Comparison of ENCODE assay signal across 10 mouse cellular contexts in the genomic region with DNA sequence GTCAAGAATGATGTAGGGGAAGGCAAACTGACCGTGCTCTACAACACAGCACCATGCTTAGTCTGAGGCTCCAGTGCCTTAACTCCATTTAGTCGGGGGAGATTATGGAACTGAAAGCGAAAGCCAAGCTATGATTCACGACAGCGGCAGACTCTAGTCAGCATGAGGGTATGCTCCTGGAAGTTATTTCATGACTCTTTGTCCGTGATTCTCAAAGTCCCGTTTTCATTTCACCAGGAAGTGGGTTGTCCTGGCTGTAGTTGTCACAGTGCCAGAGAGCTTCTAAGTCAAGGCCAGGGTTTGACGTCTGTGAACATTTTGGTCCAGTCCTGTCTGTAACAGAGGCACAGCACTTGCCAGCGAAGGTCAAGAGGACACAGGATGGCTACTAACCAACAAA. TPM values are rescaled to one million over a fixed set of nuclear protein-coding genes. Genes with fewer than 3 reads are reported as not detected.
DNase-seq lines count a peak whose midpoint lies in the region; ATAC-seq lines count a peak whose summit lies in the region.
"Had no signal": no experiment of that assay in that cellular context is flagged by ENCODE, and none has a peak within 500 bp of the region (broad histone marks: within the 10 kb centered on the region; RNA-seq: fewer than 3 reads in every experiment).

No protein-coding gene starts in this region.

- no peaks in the 10 kb centered on the region for H3K27me3 ChIP-seq in liver, embryonic 16.5 days (ENCODE audit: control insufficient read depth, insufficient read depth, low read depth, low read length)
- H3K27me3 ChIP-seq in embryonic facial prominence, embryonic 10.5 days (replicated peaks; ENCODE audit: low read depth, poor library complexity, severe bottlenecking): no peaks in the 10 kb centered on the region
- H3K27me3 ChIP-seq: lung, embryonic 15.5 days had no signal

- 54% methylated on average over 9 of the region's 9 CpGs for WGBS in liver, embryonic 16.5 days (ENCODE audit: insufficient replicate concordance)
- 85% methylated on average over 9 of the region's 9 CpGs for WGBS in embryonic facial prominence, embryonic 10.5 days

- no peak for ATAC-seq in liver, embryonic 16.5 days (ENCODE audit: low read depth)

- H3K4me1 ChIP-seq in liver, embryonic 16.5 days (ENCODE audit: control insufficient read depth, low read depth, low read length): no peaks in the 10 kb centered on the region; the same call in 1 of the 2 replicates
- H3K4me1 ChIP-seq in embryonic facial prominence, embryonic 10.5 days: peaks cover 3% of the 10 kb centered on the region; the same call in 1 of the 2 replicates
- H3K4me1 ChIP-seq: lung, embryonic 15.5 days had no signal

- H3K4me3 ChIP-seq in liver, embryonic 16.5 days (ENCODE audit: low read depth, low read length): no peak overlapping the region
- H3K4me3 ChIP-seq in embryonic facial prominence, embryonic 10.5 days: no peak overlapping the region
- H3K4me3 ChIP-seq: lung, embryonic 15.5 days had no signal

- peak overlapping the region; percentile 34; the same call in 1 of the 2 replicates for H3K27ac ChIP-seq in liver, embryonic 16.5 days (ENCODE audit: low read length)
- no peak overlapping the region for H3K27ac ChIP-seq in embryonic facial prominence, embryonic 10.5 days (replicated peaks)
- H3K27ac ChIP-seq: lung, embryonic 15.5 days had no signal

- peak; percentile 70 for DNase-seq in adrenal gland, adult 2 months
- DNase-seq in adrenal gland, postnatal 4 days (ENCODE audit: low spot score in 2 of 2): no peak
- peak; percentile 33 to 41 for DNase-seq in spleen, postnatal 36 days (ENCODE audit: low spot score in 2 of 2)
- DNase-seq in spleen, postnatal 14 days (ENCODE audit: low spot score in 2 of 2): no peak
- DNase-seq in urinary bladder, adult 2 months (ENCODE audit: low spot score): no peak
- no peak for DNase-seq in embryonic facial prominence, embryonic 10.5 days (ENCODE audit: low spot score)
- DNase-seq in cerebellum, postnatal 14 days: no peak
- DNase-seq: gastrocnemius, postnatal 25 days had no signal

- H3K9me3 ChIP-seq in liver, embryonic 16.5 days (replicated peaks; ENCODE audit: control insufficient read depth, low read length): no peaks in the 10 kb centered on the region
- no peaks in the 10 kb centered on the region for H3K9me3 ChIP-seq in embryonic facial prominence, embryonic 10.5 days
- H3K9me3 ChIP-seq: lung, embryonic 15.5 days had no signal

- H3K36me3 ChIP-seq in liver, embryonic 16.5 days (ENCODE audit: control insufficient read depth, insufficient read depth): peaks cover 1% of the 10 kb centered on the region; the same call in 1 of the 2 replicates
- H3K36me3 ChIP-seq in embryonic facial prominence, embryonic 10.5 days (replicated peaks): peaks cover 13% of the 10 kb centered on the region

- no peak overlapping the region for H3K9ac ChIP-seq in liver, embryonic 16.5 days (ENCODE audit: low read depth, low read length)
- H3K9ac ChIP-seq: lung, embryonic 15.5 days had no signal

- H3K4me2 ChIP-seq in liver, embryonic 16.5 days (ENCODE audit: low read depth, low read length): no peak overlapping the region
- H3K4me2 ChIP-seq: lung, embryonic 15.5 days had no signal

RNA-seq across cellular contexts. Expression of a gene that starts 1.5 kb away (rescaled TPM):
- total RNA-seq in adrenal gland, adult 2 months (2021): 1 to 10 TPM; 1.2 to 2.5 TPM
- 1.7 and 1.9 TPM in 2 replicates for polyA plus RNA-seq in adrenal gland, adult 2 months (2012; rRNA removed)
- 1 to 10 TPM; 1.5 to 2.6 TPM for total RNA-seq in adrenal gland, postnatal 4 days (2021)
- 7.0 and 8.3 TPM in 2 replicates for polyA plus RNA-seq in liver, embryonic 16.5 days (2015; fragmentation: Nextera tagmentation; extraction: Ambion mirVana)
- 2.8 and 4.4 TPM in 2 replicates for polyA plus RNA-seq in urinary bladder, adult 2 months (2012; rRNA removed)
- 0.39 and 0.65 TPM in 2 replicates for polyA plus RNA-seq in embryonic facial prominence, embryonic 10.5 days (2016; fragmentation: Nextera tagmentation; extraction: Ambion mirVana)

Comparison
In these comparisons a context has a peak if more than half of its experiments do, and no peak if none do; other contexts are left out.
1. DNase-seq: peak in adrenal gland, adult 2 months (single experiment) and spleen, postnatal 36 days (2 of 2); none in adrenal gland, postnatal 4 days (0 of 2), spleen, postnatal 14 days (0 of 2), urinary bladder, adult 2 months (single experiment), embryonic facial prominence, embryonic 10.5 days (single experiment) and cerebellum, postnatal 14 days (0 of 2).